Mouse (Mus musculus) kidney, adult 10 weeks (tissue): ENCODE results near the gene Dennd1a. TPM values are rescaled to one million over a fixed set of nuclear protein-coding genes. Genes with fewer than 3 reads are reported as not detected.

Source experiments
- polyA plus RNA-seq: library from polyadenylated mRNA; stranded (reverse); fragments of 350-450 nt; fragmentation: Illumina TruSeq; extraction: RNeasy Lipid Tissue Mini Kit (QIAGEN cat#74804); gene quantifications from one replicate; pipeline ENCODE4 v1.2.3, GENCODE M21; 2014; ENCODE audit warnings: low read depth, low replicate concordance

Gene Dennd1a
- 25.9 TPM for polyA plus RNA-seq

GRCm38 (mm10) chr2:38286733-38287551 lies at the start of gene Dennd1a:
Gene Dennd1a (minus strand): TSS chr2:38287390.

DNA sequence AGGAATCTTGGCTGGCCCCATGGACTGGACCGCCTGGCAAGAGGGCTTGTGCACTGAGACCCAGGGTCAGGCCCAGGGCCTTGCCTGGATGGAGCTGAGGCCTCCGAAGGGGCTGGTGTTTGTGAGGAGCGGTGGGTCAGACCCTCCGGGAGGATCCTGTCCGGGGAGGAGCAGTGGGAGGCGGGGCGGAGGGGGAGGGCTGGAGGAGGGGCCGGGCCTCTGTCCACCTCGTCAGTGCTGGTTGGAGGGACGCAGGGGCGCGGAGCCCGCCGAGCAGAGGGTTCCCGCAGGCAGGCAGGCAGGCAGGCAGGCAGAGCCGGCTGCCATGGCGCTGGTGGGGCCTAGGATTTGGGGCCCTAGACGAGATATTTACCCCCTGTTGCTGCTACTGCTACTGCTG lies 511.2 kb downstream of the Dennd1a start, which contains the start of gene Crb2:
Crb2 (plus strand) TSS at position 234 of the 400 bp plus-strand sequence.

Other genes starting within 250 kb of the Dennd1a start
- not detected for gene Lhx2, start 51.9 kb upstream of the Dennd1a start, polyA plus RNA-seq
- 8.0 TPM for gene Nek6, start 224.3 kb upstream of the Dennd1a start, polyA plus RNA-seq